Mouse (Mus musculus): ENCODE results near the gene Yipf3. TPM values are rescaled to one million over a fixed set of nuclear protein-coding genes. Genes with fewer than 3 reads are reported as not detected.
A peak's percentile ranks its signal among the peaks of the same experiment; 100 is the strongest.

The Yipf3 gene
- total RNA-seq, 2 experiments from 2014 or later = 137 to 176 TPM

GRCm38 (mm10) chr17:46254106-46254505 is 6.2 kb downstream of the Yipf3 start:
- peak in 1 of 2 experiments; percentile 66 for DNase-seq

- DNase-seq = no peak
Measured at GRCm38 (mm10) chr17:46255147-46255546, 7.3 kb downstream of the Yipf3 start.

- DNase-seq = no peak
Measured at GRCm38 (mm10) chr17:46258279-46259053, 10.6 kb downstream of the Yipf3 start.

GRCm38 (mm10) chr17:46259675-46260074 is 11.8 kb downstream of the Yipf3 start:
- no peak for DNase-seq

GRCm38 (mm10) chr17:46262201-46262694 is 14.4 kb downstream of the Yipf3 start:
- no peak for DNase-seq

GRCm38 (mm10) chr17:46265502-46265901 is 17.6 kb downstream of the Yipf3 start:
- no peak for DNase-seq

- DNase-seq = peak; percentile 79 to 88
Measured at GRCm38 (mm10) chr17:46265918-46266618, 18.2 kb downstream of the Yipf3 start.

- DNase-seq = no peak
Measured at GRCm38 (mm10) chr17:46266986-46267385, 19.1 kb downstream of the Yipf3 start.

GRCm38 (mm10) chr17:46267511-46267910 is 19.6 kb downstream of the Yipf3 start:
- DNase-seq = no peak

GRCm38 (mm10) chr17:46268026-46268720 is 20.3 kb downstream of the Yipf3 start:
- no peak for DNase-seq

- no peak for DNase-seq
Measured at GRCm38 (mm10) chr17:46269771-46270534, 22.1 kb downstream of the Yipf3 start.

- DNase-seq = no peak
Measured at GRCm38 (mm10) chr17:46272058-46272457, 24.2 kb downstream of the Yipf3 start.

GRCm38 (mm10) chr17:46272675-46273074 is 24.8 kb downstream of the Yipf3 start:
- DNase-seq = peak; percentile 67 to 78

- DNase-seq = peak; percentile 37 to 46
Measured at GRCm38 (mm10) chr17:46273803-46274236, 25.9 kb downstream of the Yipf3 start.

- no peak for DNase-seq
Measured at GRCm38 (mm10) chr17:46274465-46274864, 26.6 kb downstream of the Yipf3 start.

- DNase-seq = no peak
Measured at GRCm38 (mm10) chr17:46275034-46275433, 27.2 kb downstream of the Yipf3 start.

GRCm38 (mm10) chr17:46275506-46275905 is 27.6 kb downstream of the Yipf3 start:
- no peak for DNase-seq

GRCm38 (mm10) chr17:46277586-46277985 is 29.7 kb downstream of the Yipf3 start:
- peak; percentile 34 to 43 for DNase-seq

GRCm38 (mm10) chr17:46278011-46278765 is 30.3 kb downstream of the Yipf3 start:
- DNase-seq = peak; percentile 69 to 80

- DNase-seq = peak; percentile 93 to 96
Measured at GRCm38 (mm10) chr17:46282483-46283123, 34.7 kb downstream of the Yipf3 start, which contains the start of gene Tjap1. Tjap1 (minus strand) TSS chr17:46283026.
